Mouse (Mus musculus) megakaryocyte progenitor cell, adult 5-6 weeks (primary cell): Measurements from ENCODE around the gene Fahd1. TPM values are rescaled to one million over a fixed set of nuclear protein-coding genes. Genes with fewer than 3 reads are reported as not detected.

Source experiments
- total RNA-seq, 2 experiments: library from RNA; stranded (forward) in 1 of 2; stranded (reverse) in 1 of 2; fragments of 157-497, 149-512 nt in 1 of 2; fragments of 200-1000 nt in 1 of 2; gene quantifications; 2 replicates each; pipeline versions ENCODE4 v1.2.3 to v1.2.4; 2015 to 2017

The Fahd1 gene
- total RNA-seq, 2 experiments from 2014 or later, result 11.3 to 17.0 TPM

Other genes with a start within 250 kb of the Fahd1 start
- gene Tsc2, start 217.7 kb downstream of the Fahd1 start, total RNA-seq (2015), result 64.3 and 66.9 TPM in 2 replicates
- 52.1 and 54.1 TPM in 2 replicates for gene Tsc2, start 217.7 kb downstream of the Fahd1 start, total RNA-seq (2017)
- gene Nthl1, start 217.7 kb downstream of the Fahd1 start, total RNA-seq (2015), result 5.7 and 6.7 TPM in 2 replicates
- 12.0 and 13.6 TPM in 2 replicates for gene Nthl1, start 217.7 kb downstream of the Fahd1 start, total RNA-seq (2017)
- 1.2 and 2.6 TPM in 2 replicates for gene Slc9a3r2, start 200.0 kb downstream of the Fahd1 start, total RNA-seq (2015)
- 1.4 and 1.6 TPM in 2 replicates for gene Slc9a3r2, start 200.0 kb downstream of the Fahd1 start, total RNA-seq (2017)
- not detected in 2 replicates for gene Npw, start 191.9 kb downstream of the Fahd1 start, total RNA-seq (2015)
- gene Npw, start 191.9 kb downstream of the Fahd1 start, total RNA-seq (2017), result not detected in 2 replicates
- 25.0 and 29.1 TPM in 2 replicates for gene Zfp598, start 180.7 kb downstream of the Fahd1 start, total RNA-seq (2015)
- 21.3 and 22.6 TPM in 2 replicates for gene Zfp598, start 180.7 kb downstream of the Fahd1 start, total RNA-seq (2017)
- gene Syngr3, start 160.4 kb downstream of the Fahd1 start, total RNA-seq (2015), result not detected in 2 replicates
- not detected in 2 replicates for gene Syngr3, start 160.4 kb downstream of the Fahd1 start, total RNA-seq (2017)
- gene Gfer, start 154.2 kb downstream of the Fahd1 start, total RNA-seq (2015), result 22.4 and 23.6 TPM in 2 replicates
- 37.2 and 62.7 TPM in 2 replicates for gene Gfer, start 154.2 kb downstream of the Fahd1 start, total RNA-seq (2017)
- gene Noxo1, start 154.1 kb downstream of the Fahd1 start, total RNA-seq (2015), result 2.6 and 3.4 TPM in 2 replicates
- gene Noxo1, start 154.1 kb downstream of the Fahd1 start, total RNA-seq (2017), result 1.0 and 1.2 TPM in 2 replicates
- 27.6 and 36.8 TPM in 2 replicates for gene Tbl3, start 142.7 kb downstream of the Fahd1 start, total RNA-seq (2015)
- 41.1 and 45.3 TPM in 2 replicates for gene Tbl3, start 142.7 kb downstream of the Fahd1 start, total RNA-seq (2017)
- 0.20 TPM in 1 of 2 replicates, not detected in the other for gene Rnf151, start 132.3 kb downstream of the Fahd1 start, total RNA-seq (2015)
- gene Rnf151, start 132.3 kb downstream of the Fahd1 start, total RNA-seq (2017), result not detected in 2 replicates
- 5,974 and 6,144 TPM in 2 replicates for gene Rps2, start 132.2 kb downstream of the Fahd1 start, total RNA-seq (2015)
- 1,525 and 1,766 TPM in 2 replicates for gene Rps2, start 132.2 kb downstream of the Fahd1 start, total RNA-seq (2017)
- gene Ndufb10, start 125.9 kb downstream of the Fahd1 start, total RNA-seq (2015), result 236 and 247 TPM in 2 replicates
- 256 and 308 TPM in 2 replicates for gene Ndufb10, start 125.9 kb downstream of the Fahd1 start, total RNA-seq (2017)
- 0.24 and 0.74 TPM in 2 replicates for gene Rpl3l, start 122.5 kb downstream of the Fahd1 start, total RNA-seq (2015)
- gene Rpl3l, start 122.5 kb downstream of the Fahd1 start, total RNA-seq (2017), result 0.30 TPM in 1 of 2 replicates, not detected in the other
- 378 and 438 TPM in 2 replicates for gene Msrb1, start 113.7 kb downstream of the Fahd1 start, total RNA-seq (2015)
- gene Msrb1, start 113.7 kb downstream of the Fahd1 start, total RNA-seq (2017), result 155 and 224 TPM in 2 replicates
- gene Hs3st6, start 97.4 kb downstream of the Fahd1 start, total RNA-seq (2015), result not detected in 2 replicates
- gene Hs3st6, start 97.4 kb downstream of the Fahd1 start, total RNA-seq (2017), result not detected in 2 replicates
- gene Meiob, start 46.1 kb downstream of the Fahd1 start, total RNA-seq (2015), result not detected in 2 replicates
- gene Meiob, start 46.1 kb downstream of the Fahd1 start, total RNA-seq (2017), result not detected in 2 replicates
- 31.4 and 34.4 TPM in 2 replicates for gene Hagh, start 10.2 kb downstream of the Fahd1 start, total RNA-seq (2015)
- gene Hagh, start 10.2 kb downstream of the Fahd1 start, total RNA-seq (2017), result 36.0 TPM in 2 replicates
- gene Igfals, start 15.6 kb upstream of the Fahd1 start, total RNA-seq (2015), result not detected in 2 replicates
- not detected in 2 replicates for gene Igfals, start 15.6 kb upstream of the Fahd1 start, total RNA-seq (2017)
- gene Nubp2, start 36.0 kb upstream of the Fahd1 start, total RNA-seq (2015), result 103 and 114 TPM in 2 replicates
- gene Nubp2, start 36.0 kb upstream of the Fahd1 start, total RNA-seq (2017), result 50.4 and 57.8 TPM in 2 replicates
- gene Spsb3, start 36.3 kb upstream of the Fahd1 start, total RNA-seq (2015), result 14.6 and 17.9 TPM in 2 replicates
- gene Spsb3, start 36.3 kb upstream of the Fahd1 start, total RNA-seq (2017), result 13.9 and 15.3 TPM in 2 replicates
- gene Eme2, start 44.7 kb upstream of the Fahd1 start, total RNA-seq (2015), result 3.2 and 6.9 TPM in 2 replicates
- 9.1 and 18.6 TPM in 2 replicates for gene Eme2, start 44.7 kb upstream of the Fahd1 start, total RNA-seq (2017)
- gene Mrps34, start 44.8 kb upstream of the Fahd1 start, total RNA-seq (2015), result 54.2 and 59.2 TPM in 2 replicates
- 31.9 and 35.5 TPM in 2 replicates for gene Mrps34, start 44.8 kb upstream of the Fahd1 start, total RNA-seq (2017)
- gene Nme3, start 46.1 kb upstream of the Fahd1 start, total RNA-seq (2015), result 21.2 and 32.1 TPM in 2 replicates
- gene Nme3, start 46.1 kb upstream of the Fahd1 start, total RNA-seq (2017), result 17.0 and 26.5 TPM in 2 replicates
- 14.1 and 21.7 TPM in 2 replicates for gene Mapk8ip3, start 86.6 kb upstream of the Fahd1 start, total RNA-seq (2015)
- gene Mapk8ip3, start 86.6 kb upstream of the Fahd1 start, total RNA-seq (2017), result 25.2 and 29.3 TPM in 2 replicates
- gene Jpt2, start 110.3 kb upstream of the Fahd1 start, total RNA-seq (2015), result 125 and 131 TPM in 2 replicates
- gene Jpt2, start 110.3 kb upstream of the Fahd1 start, total RNA-seq (2017), result 114 and 116 TPM in 2 replicates
- gene Cramp1l, start 165.4 kb upstream of the Fahd1 start, total RNA-seq (2015), result 21.4 and 21.9 TPM in 2 replicates
- gene Cramp1l, start 165.4 kb upstream of the Fahd1 start, total RNA-seq (2017), result 7.7 and 8.5 TPM in 2 replicates
- gene Ift140, start 165.7 kb upstream of the Fahd1 start, total RNA-seq (2015), result 8.0 and 11.0 TPM in 2 replicates
- gene Ift140, start 165.7 kb upstream of the Fahd1 start, total RNA-seq (2017), result 20.2 and 20.3 TPM in 2 replicates
- gene Tmem204, start 233.2 kb upstream of the Fahd1 start, total RNA-seq (2015), result not detected in 2 replicates
- not detected in 2 replicates for gene Tmem204, start 233.2 kb upstream of the Fahd1 start, total RNA-seq (2017)